Mouse (Mus musculus): ENCODE data around the gene Prpf40b.
A peak's percentile ranks its signal among the peaks of the same experiment; 100 is the strongest.

Gene Prpf40b

DNA sequence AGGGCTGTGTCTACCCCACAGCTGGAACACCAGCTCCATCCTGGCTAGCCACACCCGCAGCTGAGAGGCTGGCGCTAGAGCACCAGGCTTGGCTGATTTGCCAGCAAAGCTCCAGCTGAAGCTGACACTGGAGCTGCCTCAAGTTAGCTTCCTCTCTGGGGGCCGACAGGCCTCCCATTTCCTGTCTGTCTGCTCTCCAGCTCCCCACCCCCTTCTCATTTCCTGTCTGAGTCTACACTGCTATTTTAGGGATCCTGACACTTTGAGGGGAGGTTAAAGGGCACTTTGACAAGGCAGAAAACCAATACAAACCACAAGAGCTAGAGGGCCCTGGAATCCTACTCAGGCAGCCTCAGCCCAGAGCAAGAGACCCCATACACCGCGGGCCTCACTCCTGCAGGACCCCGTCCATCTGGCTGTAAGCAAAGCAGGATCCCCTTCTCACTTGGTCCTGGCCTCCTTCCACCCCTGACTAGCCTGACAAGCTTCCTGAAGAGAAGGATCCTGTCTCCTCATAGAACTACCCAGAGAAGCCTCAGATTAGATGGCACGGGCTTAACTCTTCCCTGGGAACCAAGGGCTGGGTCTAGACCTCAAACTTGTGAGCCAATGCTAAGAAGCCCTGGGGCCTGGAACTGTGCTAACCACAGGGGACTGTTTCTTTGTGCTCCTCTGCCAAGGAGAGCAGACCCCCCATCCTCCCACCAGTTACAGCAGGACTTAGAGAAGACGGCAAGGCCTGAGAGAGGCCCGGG, 38.2 kb downstream of the Prpf40b start:
- DNase-seq (ENCODE audit: low spot score in 2 of 2) = no peak

DNA sequence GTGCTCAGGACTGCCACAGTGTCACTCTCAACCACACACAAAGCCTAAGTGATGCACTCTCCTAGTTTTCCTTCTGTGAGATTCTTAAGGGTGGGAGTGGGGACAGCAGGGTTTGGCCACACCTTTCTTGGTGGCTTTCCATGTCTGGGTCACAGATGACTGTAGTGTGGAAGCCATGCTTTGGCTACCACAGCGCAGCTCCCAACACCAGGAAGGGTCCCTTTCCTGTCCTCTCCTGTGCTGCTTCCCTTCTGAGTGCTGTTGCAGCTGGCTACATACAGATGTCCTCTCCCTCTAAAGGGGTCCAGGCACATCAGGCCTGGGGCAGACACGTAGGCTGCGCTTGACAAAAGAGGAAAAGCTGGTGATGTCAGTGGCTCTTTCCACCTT, 38.8 kb downstream of the Prpf40b start:
- DNase-seq (ENCODE audit: low spot score in 2 of 2) = no peak

DNA sequence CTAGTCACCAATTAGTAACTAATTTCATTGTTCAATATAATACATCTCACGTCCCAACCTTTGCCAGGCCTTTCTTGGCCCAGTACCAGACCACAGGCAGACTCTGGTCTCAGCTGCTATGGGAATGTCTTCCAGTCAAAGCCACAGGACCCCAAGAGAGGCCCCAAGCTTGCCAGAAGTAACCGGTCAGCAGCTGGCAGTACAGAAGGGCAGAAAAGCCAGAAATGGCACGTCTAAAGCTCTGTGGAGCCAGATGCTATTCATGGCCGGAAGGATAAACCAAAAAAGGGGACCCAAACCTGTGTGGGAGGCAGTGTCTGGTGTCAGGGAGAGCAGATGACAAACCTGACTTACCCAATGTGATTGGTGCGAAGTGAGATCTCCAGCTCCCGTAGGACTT, 39.6 kb downstream of the Prpf40b start:
- DNase-seq (ENCODE audit: low spot score in 2 of 2) = no peak

DNA sequence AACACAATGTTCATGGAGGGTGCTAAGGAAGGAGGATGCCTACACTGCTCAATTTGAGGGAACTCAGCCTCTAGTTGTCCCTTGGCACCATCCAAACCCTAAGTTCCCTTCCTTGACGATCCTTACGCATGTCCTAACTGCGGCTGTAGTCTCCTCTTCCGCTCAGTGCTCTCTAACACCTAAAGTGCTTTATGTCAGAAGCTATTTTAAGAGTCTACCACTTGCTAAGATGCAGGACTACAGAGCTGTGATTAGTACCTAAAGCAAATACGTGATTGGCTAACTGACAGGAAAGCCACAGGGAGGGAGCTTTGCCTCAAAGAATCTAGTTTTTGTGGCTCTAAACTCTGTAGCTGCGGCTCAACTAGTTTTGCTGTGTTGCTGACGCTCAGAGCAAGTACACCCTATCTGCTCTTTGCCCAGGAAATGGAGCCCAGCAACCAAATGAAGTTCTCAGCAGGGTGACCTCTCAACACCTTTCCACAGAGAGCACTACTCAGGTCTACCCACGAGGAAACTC, 41.0 kb downstream of the Prpf40b start:
- no peak for DNase-seq (ENCODE audit: low spot score in 2 of 2)

DNA sequence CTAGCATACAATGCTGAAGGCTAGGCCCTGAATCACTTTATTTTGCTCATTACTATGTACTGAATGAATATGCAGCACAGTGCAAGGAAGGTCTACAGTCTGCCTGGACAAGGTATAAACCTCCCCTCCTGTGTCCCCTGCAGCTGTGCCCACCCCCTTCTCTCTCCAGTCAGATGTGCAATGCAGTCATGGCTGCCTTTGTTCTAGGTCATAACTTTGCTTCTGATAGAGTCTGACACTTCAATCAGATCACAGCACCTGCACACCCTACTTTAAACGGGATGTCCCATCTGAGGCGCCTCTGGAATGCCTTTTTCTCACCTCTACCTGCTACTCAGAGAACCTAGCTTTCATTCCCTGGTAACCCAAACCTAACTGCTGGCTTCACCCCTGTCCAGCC, 44.0 kb downstream of the Prpf40b start:
- DNase-seq (ENCODE audit: low spot score in 2 of 2) = no peak

DNA sequence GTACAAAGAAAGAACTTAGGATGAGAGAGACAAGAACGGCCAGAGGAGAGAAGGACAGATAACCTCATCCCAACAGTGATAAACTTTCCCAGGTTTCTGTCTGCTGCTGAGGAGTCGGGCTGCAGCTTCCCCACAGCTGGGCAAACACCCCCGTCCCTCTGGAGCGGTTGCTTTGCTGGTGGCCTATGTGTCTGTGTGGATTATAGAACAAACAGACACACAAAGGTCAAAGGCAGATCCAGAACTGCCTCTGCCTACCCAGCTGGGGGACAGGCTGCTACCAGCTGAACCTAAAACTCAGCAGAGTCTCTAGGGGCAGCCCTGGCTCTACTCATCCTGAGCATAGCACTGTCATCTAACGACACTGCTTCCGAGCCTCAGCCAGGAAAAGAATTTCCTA, 44.8 kb downstream of the Prpf40b start:
- no peak for DNase-seq (ENCODE audit: low spot score in 2 of 2)

DNA sequence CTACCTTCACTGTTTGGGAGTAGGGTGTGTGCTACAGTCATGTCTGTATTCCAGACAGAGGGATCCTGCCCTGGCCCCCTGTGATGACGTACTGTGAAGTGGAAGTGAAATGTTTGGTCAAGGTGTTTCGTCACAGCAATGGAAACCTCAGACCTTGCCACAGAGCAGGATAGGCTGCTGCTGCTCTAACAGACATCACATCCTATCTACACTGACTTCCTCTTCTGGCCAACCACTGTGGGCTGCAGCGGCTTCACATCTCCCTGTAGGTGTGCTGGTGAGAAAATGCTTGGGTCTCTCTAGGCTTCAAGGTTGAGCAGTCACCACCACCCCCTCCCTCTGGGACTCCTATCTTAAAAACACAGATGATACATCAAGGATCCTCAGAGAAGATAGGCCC, 46.2 kb downstream of the Prpf40b start:
- DNase-seq (ENCODE audit: low spot score in 2 of 2) = no peak

DNA sequence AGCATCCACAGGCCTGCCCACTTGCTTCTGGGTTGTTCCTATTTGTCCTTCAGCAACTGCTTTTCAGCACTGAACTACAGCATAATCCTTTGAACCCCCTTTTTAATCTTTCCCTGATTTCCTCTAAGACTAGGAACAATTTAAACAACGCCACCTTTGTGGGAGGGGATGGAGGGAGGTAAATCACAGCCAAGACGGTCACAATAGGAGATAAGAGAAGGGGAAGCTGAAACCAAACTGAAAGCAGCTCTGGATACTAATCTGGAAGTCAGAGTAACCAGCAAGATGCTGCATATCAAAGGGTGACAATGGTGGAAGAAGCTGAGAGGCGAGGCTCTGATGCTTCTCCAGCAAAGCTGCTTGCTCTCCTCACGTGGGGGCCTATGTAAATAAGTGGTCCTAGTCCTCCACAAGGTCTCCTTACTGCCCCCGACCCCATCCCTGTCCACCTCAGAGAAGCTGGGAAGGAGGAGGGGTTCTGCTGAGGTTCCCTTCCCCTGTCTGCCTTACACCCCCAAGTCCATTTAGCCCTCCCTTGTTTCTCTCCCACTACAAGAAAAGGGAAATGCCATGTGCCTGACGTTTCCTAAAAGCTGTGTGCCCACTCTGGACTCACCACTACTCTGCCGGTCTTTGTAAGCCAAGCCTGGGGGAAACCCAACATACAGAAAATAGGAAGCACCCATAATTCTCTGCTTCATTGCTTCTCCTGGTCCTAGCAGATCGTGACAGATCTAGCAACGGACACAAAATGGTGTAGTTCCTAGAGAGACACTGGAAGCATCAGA, 47.5 kb downstream of the Prpf40b start:
- no peak for DNase-seq (ENCODE audit: low spot score in 2 of 2)

DNA sequence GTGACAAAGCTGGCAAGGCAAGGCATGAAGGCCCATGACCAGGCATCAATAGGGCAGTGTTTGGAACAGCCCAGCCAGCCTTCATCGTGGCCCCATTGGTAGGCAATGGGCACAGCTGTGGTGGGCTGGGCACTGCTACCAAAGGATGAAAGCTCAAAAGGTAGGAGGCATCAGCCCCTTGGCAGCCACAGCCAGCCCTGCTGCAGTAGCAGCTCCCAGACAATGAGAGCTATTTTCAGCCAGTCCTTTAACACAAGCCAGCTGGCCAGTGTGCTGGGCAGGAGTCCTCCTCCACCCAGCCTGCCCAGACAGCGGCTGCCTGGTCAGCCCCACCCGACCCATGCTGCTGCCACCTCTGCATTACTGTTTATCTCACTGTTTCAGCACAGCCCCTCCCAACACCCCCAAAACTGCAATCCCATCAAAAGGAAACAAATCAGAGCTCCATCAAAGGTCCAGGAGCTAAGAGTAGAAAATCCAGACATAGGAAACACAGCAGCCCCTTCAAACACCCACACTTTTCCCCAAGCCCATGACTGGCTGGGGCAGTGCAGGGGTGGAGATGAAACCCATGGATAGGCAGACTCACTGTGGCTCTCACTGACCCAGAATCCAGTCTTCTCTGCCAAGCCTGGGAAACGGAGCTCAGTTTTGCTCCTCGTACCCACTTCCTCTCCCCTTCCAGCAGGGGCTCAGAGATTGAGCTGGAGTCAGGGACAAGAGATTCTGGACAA, 48.7 kb downstream of the Prpf40b start:
- peak; percentile 49 to 67 for DNase-seq (ENCODE audit: low spot score in 2 of 2)

DNA sequence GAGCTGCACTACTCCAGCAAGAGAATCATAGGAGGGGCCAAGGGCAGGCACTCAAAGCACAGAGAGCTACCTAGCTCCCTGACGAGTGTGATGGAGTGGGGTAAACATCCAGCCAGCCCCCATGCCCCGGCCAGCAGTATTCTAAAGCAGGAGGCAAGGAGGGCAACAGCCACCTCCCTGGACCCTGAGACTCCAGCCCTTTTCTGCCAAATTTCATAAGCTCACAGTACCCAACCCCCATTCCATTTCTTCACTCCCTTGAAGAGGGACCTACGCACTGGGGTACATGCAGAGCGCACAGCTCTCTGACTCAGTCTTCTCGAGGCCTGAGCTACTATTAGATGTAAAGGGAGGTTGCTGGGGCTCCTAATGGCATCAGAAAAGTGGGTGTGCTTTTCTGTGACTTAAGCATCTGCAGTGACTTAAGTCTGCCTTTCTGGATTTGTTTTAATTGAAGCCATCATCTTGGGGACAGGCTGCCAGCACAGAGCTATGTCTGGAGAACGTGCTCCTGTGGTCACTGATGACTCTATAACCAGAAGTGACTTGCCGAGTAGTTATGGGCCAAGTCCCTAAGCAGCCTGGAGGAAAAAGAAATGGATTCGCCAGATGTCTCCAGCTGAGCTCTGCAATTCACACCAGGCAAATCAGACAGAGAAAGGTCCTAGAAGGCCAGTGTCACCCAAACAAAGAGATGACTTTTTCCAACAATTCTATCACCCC, 49.4 kb downstream of the Prpf40b start:
- no peak for DNase-seq (ENCODE audit: low spot score in 2 of 2)

DNA sequence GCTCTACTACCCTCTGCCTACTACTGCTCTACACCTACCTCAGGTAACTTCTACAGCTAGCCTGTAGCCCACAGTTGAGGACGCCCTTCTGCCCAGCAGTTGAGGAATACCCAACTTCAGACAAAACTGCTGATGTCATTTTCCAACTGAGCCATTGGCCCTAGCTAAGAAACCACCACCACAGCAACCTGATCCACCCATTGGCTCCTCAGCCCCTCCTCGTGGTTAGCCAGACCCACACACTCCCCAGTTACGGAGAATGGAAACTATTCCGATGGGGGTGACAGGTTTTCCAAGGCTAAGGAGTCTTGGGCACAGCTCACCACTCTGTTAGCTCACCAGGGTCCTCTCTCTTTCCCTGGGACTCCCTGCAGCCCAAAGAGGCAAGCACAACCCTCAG, 50.1 kb downstream of the Prpf40b start:
- no peak for DNase-seq (ENCODE audit: low spot score in 2 of 2)

DNA sequence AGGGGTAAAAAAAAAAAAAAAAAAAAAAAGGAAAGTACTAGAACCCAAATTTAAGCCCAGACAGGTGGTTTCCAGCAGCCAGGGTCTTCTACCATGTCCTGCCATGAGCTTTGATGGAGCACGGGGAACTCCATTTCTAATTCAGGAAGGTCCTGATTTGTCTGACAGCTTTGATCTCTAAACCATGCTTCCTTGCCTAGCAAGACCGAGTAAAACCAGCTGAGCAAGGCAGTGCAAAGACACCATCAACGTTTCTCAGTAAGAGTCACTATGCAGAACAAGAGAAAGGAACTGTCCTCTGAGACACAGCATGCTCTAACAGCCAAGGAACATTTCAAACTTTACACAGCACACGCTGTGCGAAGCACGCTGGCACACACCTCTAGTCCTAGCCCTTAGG, 56.7 kb downstream of the Prpf40b start:
- no peak for DNase-seq (ENCODE audit: low spot score in 2 of 2)

DNA sequence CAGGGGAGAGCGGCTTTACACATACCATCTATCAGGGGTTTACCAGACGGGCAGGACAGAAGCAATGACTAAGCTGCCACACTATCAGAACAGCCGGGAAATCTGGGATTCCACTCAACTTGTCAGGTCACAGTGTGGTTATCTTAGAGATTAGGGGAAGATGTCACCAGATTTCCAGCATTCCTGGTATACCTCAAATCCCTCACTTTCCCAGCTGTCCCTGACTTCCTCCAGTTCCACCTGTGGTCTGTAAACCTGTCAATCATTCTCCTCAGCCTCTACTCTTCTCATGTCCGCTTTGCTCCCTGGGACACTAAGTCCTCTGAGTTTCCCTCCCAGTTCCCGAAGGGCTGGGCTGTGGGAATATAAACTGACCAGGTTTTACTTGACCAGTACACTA, 57.4 kb downstream of the Prpf40b start:
- no peak for DNase-seq (ENCODE audit: low spot score in 2 of 2)

DNA sequence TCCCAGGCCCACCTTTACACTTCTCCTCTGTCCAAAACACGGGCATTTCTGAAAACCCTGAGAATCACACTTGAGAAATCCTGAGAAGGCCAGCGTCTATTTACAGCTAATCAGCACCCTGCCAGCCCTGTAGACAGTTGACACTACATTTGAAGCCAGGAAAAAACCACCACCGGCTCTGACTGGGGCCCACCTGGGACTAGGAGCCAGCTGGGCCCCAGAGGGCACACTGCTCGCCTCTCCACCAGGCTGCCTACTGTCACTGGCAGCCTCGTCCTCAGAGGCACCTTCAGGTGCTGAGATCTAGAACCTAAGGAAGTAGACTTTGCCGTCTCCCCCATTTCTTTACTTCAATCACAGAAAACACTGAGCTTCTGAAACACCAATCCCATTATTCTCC, 60.8 kb downstream of the Prpf40b start:
- DNase-seq (ENCODE audit: low spot score in 2 of 2) = no peak

DNA sequence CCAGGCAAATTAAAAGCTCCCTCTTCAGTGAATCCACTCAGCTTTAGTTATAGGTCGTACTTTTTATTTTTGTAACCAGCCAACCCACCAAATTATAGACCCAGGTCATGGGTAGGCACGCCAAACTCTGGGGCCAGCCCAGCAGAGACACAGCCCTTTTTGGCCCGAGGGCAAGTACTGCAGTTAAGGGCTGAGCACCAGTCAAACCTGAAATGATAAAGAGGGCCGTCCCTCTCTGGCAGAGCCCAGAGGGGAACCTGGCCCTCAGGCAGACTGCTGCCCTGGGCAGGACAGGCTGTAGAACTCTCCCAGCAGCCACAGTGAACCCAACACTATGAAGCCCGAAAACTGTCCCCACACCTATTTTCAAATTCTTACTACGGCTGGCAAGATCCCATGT, 61.6 kb downstream of the Prpf40b start:
- DNase-seq (ENCODE audit: low spot score in 2 of 2) = no peak

DNA sequence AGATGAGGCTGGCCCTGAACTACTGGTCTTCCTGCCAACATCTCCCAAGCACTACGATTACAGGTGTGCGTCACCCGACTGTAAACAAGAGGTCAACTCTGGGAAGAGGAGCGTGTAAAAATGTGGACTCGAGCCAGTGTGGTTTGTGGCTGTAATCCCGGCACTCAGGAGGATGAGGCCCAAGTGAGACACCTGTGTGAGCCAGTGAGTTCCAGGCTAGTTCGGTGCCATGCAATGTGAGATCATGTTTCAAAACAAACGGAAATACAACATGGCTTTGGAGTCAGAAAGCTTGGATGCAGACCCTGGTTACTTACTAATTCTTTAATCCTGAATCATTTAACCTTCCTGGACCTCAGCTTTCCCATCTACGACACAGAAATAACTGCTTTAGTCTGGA, 64.1 kb downstream of the Prpf40b start:
- DNase-seq (ENCODE audit: low spot score in 2 of 2) = no peak

DNA sequence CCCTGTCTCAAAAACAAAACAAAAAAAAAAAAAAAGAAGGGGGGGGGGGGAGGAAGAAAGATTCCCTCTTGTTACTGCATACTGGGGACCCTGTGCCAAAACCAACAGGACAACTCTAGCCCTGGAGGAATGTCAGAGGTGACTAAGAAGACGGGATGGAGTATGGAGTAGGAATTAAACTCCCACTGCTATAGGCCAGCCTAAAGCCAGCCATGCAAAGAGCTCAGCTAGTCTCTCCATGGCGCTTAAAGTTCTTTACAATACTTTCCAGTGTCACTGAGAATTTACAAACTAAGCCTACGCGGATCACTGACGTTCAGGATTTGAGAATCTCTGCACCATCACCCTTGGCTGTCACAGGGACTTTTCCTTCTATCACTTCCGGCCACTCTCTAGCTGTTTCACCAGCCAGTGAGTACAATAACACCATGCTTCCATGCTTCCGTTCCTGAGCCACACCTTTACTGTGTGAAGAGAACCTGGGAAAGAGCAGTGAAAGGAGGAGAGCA, 69.2 kb downstream of the Prpf40b start:
- no peak for DNase-seq (ENCODE audit: low spot score in 2 of 2)

DNA sequence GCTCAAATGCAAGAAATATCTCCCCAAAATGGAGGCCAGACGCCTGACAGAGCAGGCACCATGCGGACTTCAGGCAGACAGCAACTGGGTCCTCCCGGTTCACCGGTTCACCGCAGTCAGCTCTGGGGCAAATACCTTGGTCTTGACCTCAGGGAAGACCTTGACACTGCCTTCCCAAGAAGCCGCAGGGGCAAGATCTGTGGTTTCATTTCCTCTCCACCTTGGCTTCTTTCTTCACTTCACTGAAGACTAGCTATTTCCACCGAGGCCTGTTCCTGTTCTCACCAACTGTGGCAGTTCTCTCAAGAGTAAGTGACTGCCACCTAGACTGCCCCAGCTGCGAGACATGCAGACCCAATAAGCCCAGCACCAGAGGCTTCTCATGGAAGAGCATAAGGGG, 70.0 kb downstream of the Prpf40b start:
- DNase-seq (ENCODE audit: low spot score in 2 of 2) = no peak

All from right cerebral cortex, postnatal 36 days (tissue).